Mouse (Mus musculus) ES-E14 (cell line): ENCODE data around the gene Rnf224.

Source experiments
- CHD2 ChIP-seq: IDR thresholded peaks from 2 replicates; pipeline ENCODE4 v1.6.1; 2014; ENCODE audit warnings: mild to moderate bottlenecking, low read depth, low read length, inconsistent platforms
- HCFC1 ChIP-seq: IDR thresholded peaks from 2 replicates; pipeline ENCODE4 v1.6.1; 2012; ENCODE audit warnings: low read length, inconsistent platforms, borderline replicate concordance; ENCODE audit not compliant: insufficient read depth
- MAFK ChIP-seq: IDR thresholded peaks from 2 replicates; pipeline ENCODE4 v1.6.1; 2014; ENCODE audit warnings: mild to moderate bottlenecking, low read depth, low read length, inconsistent platforms; ENCODE audit not compliant: insufficient read depth
- ZC3H11A ChIP-seq: IDR thresholded peaks from 2 replicates; pipeline ENCODE4 v1.6.1; 2012; ENCODE audit warnings: low read depth, mild to moderate bottlenecking, inconsistent platforms, low read length, borderline replicate concordance

GRCm38 (mm10) chr2:25210686-25211085 is 25.9 kb downstream of the Rnf224 start:
- TF ChIP-seq HCFC1 (no peak), MAFK (no peak), ZC3H11A (no peak), CHD2 (no peak)
